Mouse (Mus musculus) limb, embryonic 13.5 days (tissue): ENCODE results near the gene St3gal3. TPM values are rescaled to one million over a fixed set of nuclear protein-coding genes. Genes with fewer than 3 reads are reported as not detected.

Source experiments
- ATAC-seq: fragments of 200-750 bp; cut with Nextera tagmentation; 2 replicates; pipeline ENCODE4 v1.8.0; 2017; ENCODE audit warnings: low read depth, moderate number of reproducible peaks, moderate TSS enrichment; ENCODE audit not compliant: low FRiP score
- H3K27ac ChIP-seq: fragments of 300-500 bp; sonication (generic); 2 replicates; pipeline ENCODE4 v1.5.1; 2015; ENCODE audit warnings: inconsistent platforms, mild to moderate bottlenecking, moderate library complexity
- H3K27me3 ChIP-seq: fragments of 300-500 bp; sonication (generic); 2 replicates; pipeline ENCODE4 v1.6.1; 2015; ENCODE audit warnings: mild to moderate bottlenecking, inconsistent platforms
- H3K36me3 ChIP-seq: fragments of 300-500 bp; sonication (generic); 2 replicates; pipeline ENCODE4 v1.6.1; 2015; ENCODE audit warnings: inconsistent platforms, mild to moderate bottlenecking, moderate library complexity
- H3K4me1 ChIP-seq: fragments of 300-500 bp; sonication (generic); 2 replicates; pipeline ENCODE4 v1.6.1; 2015; ENCODE audit warnings: inconsistent platforms
- H3K4me2 ChIP-seq: fragments of 300-500 bp; sonication (generic); replicated peaks from 2 replicates; pipeline ENCODE4 v1.6.1; 2015; ENCODE audit warnings: inconsistent platforms, mild to moderate bottlenecking, moderate library complexity
- H3K4me3 ChIP-seq: fragments of 300-500 bp; sonication (generic); 2 replicates; pipeline ENCODE4 v1.5.1; 2015; ENCODE audit warnings: moderate library complexity, mild to moderate bottlenecking, inconsistent platforms
- H3K9ac ChIP-seq: fragments of 300-500 bp; sonication (generic); 2 replicates; pipeline ENCODE4 v1.6.1; 2015; ENCODE audit warnings: mild to moderate bottlenecking, inconsistent platforms
- H3K9me3 ChIP-seq: fragments of 300-500 bp; sonication (generic); 2 replicates; pipeline ENCODE4 v1.6.1; 2016; ENCODE audit warnings: inconsistent platforms
- WGBS: fragments of 180-500 bp; shearing (Covaris S2); methylation state at CpG from one replicate; pipeline ENCODE4 v1.1.7; 2015; 5-methylcytosine and 5-hydroxymethylcytosine counted together
- polyA plus RNA-seq: library from polyadenylated mRNA; unstranded; fragments of >200 nt; fragmentation: Nextera tagmentation; extraction: Ambion mirVana; gene quantifications from 2 replicates; pipeline ENCODE4 v1.2.1, GENCODE M21; 2015

Gene St3gal3
- polyA plus RNA-seq, 1 experiment from 2014 or later = 9.8 TPM

GRCm38 (mm10) chr4:118060915-118061530 lies 73.7 kb downstream of the St3gal3 start:
- Histone ChIP-seq H3K36me3 (no peaks in the 10 kb centered on the region), H3K27me3 (no peaks in the 10 kb centered on the region), H3K27ac (no peak overlapping the region), H3K4me1 (peaks cover 46% of the 10 kb centered on the region), H3K9me3 (no peaks in the 10 kb centered on the region), H3K4me3 (no peak overlapping the region), H3K4me2 (no peak overlapping the region), H3K9ac (no peak overlapping the region)
- WGBS = 93% methylated on average over 13 of the region's 13 CpGs
- ATAC-seq = no peak

- Histone ChIP-seq H3K4me2 (no peak overlapping the region), H3K4me1 (peaks cover 54% of the 10 kb centered on the region), H3K9ac (no peak overlapping the region), H3K4me3 (no peak overlapping the region), H3K36me3 (no peaks in the 10 kb centered on the region), H3K27ac (0 out of 2 replicates have a peak overlapping the region, but pooled peaks have one; percentile 28), H3K27me3 (no peaks in the 10 kb centered on the region), H3K9me3 (no peaks in the 10 kb centered on the region)
- 55% methylated on average over 11 of the region's 11 CpGs for WGBS
- ATAC-seq = no peak
Measured at GRCm38 (mm10) chr4:118059816-118060475, 74.8 kb downstream of the St3gal3 start.

- Histone ChIP-seq H3K36me3 (peaks cover 4% of the 10 kb centered on the region; the same call in 1 of the 2 replicates), H3K9me3 (no peaks in the 10 kb centered on the region), H3K4me1 (peaks cover 68% of the 10 kb centered on the region), H3K27me3 (no peaks in the 10 kb centered on the region), H3K4me3 (no peak overlapping the region), H3K27ac (peak overlapping the region; percentile 95), H3K9ac (no peak overlapping the region), H3K4me2 (peak overlapping the region; percentile 31)
- peak; percentile 52; the same call in 1 of the 2 replicates for ATAC-seq
- 17% methylated on average over 12 of the region's 12 CpGs for WGBS
Measured at GRCm38 (mm10) chr4:118058116-118058677, 76.5 kb downstream of the St3gal3 start.

GRCm38 (mm10) chr4:118057076-118057475 lies 77.6 kb downstream of the St3gal3 start:
- no peak overlapping the region for H3K4me2 ChIP-seq
- no peaks in the 10 kb centered on the region for H3K9me3 ChIP-seq
- H3K4me3 ChIP-seq = no peak overlapping the region
- peak overlapping the region; percentile 95; the same call in 1 of the 2 replicates for H3K27ac ChIP-seq
- ATAC-seq = no peak
- WGBS = 27% methylated on average over 2 of the region's 2 CpGs
- H3K36me3 ChIP-seq = peaks cover 4% of the 10 kb centered on the region; the same call in 1 of the 2 replicates
- H3K27me3 ChIP-seq = no peaks in the 10 kb centered on the region
- H3K9ac ChIP-seq = no peak overlapping the region
- peaks cover 66% of the 10 kb centered on the region for H3K4me1 ChIP-seq

- Histone ChIP-seq H3K4me2 (peak overlapping the region; percentile 51), H3K4me1 (peaks cover 62% of the 10 kb centered on the region), H3K9ac (peak overlapping the region; percentile 50), H3K9me3 (no peaks in the 10 kb centered on the region), H3K36me3 (peaks cover 4% of the 10 kb centered on the region; the same call in 1 of the 2 replicates), H3K27ac (peak overlapping the region; percentile 72), H3K4me3 (peak overlapping the region; percentile 20), H3K27me3 (no peaks in the 10 kb centered on the region)
- 32% methylated on average over 8 of the region's 8 CpGs for WGBS
- ATAC-seq = peak; percentile 38
Measured at GRCm38 (mm10) chr4:118054615-118055014, 80.1 kb downstream of the St3gal3 start.

- peaks cover 60% of the 10 kb centered on the region for H3K4me1 ChIP-seq
- H3K27me3 ChIP-seq = no peaks in the 10 kb centered on the region
- H3K9me3 ChIP-seq = no peaks in the 10 kb centered on the region
- H3K9ac ChIP-seq = peak overlapping the region; percentile 50; the same call in 1 of the 2 replicates
- peak overlapping the region; percentile 20 for H3K4me3 ChIP-seq
- peak overlapping the region; percentile 72; the same call in 1 of the 2 replicates for H3K27ac ChIP-seq
- H3K36me3 ChIP-seq = peaks cover 4% of the 10 kb centered on the region; the same call in 1 of the 2 replicates
- no peak for ATAC-seq
- 82% methylated on average over 6 of the region's 6 CpGs for WGBS
- peak overlapping the region; percentile 51 for H3K4me2 ChIP-seq
Measured at GRCm38 (mm10) chr4:118053904-118054303, 80.8 kb downstream of the St3gal3 start.

GRCm38 (mm10) chr4:118049606-118050302 lies 85.0 kb downstream of the St3gal3 start:
- Histone ChIP-seq H3K27ac (no peak overlapping the region), H3K9me3 (no peaks in the 10 kb centered on the region), H3K4me3 (no peak overlapping the region), H3K9ac (no peak overlapping the region), H3K36me3 (peaks cover 4% of the 10 kb centered on the region; the same call in 1 of the 2 replicates), H3K27me3 (no peaks in the 10 kb centered on the region), H3K4me1 (peaks cover 29% of the 10 kb centered on the region), H3K4me2 (no peak overlapping the region)
- no peak for ATAC-seq
- WGBS = 34% methylated on average over 12 of the region's 12 CpGs

- no peaks in the 10 kb centered on the region for H3K36me3 ChIP-seq
- no peak overlapping the region for H3K4me3 ChIP-seq
- no peak for ATAC-seq
- no peaks in the 10 kb centered on the region for H3K27me3 ChIP-seq
- peaks cover 55% of the 10 kb centered on the region for H3K4me1 ChIP-seq
- H3K4me2 ChIP-seq = no peak overlapping the region
- WGBS = 45% methylated on average over 9 of the region's 9 CpGs
- no peaks in the 10 kb centered on the region for H3K9me3 ChIP-seq
- no peak overlapping the region for H3K27ac ChIP-seq
- no peak overlapping the region for H3K9ac ChIP-seq
Measured at GRCm38 (mm10) chr4:118044510-118044909, 90.2 kb downstream of the St3gal3 start.

- ATAC-seq = no peak; the same call in 1 of the 2 replicates
Measured at GRCm38 (mm10) chr4:118043331-118044002, 91.2 kb downstream of the St3gal3 start.

GRCm38 (mm10) chr4:118042671-118043320 lies 91.9 kb downstream of the St3gal3 start:
- Histone ChIP-seq H3K4me1 (peaks cover 56% of the 10 kb centered on the region), H3K27me3 (no peaks in the 10 kb centered on the region), H3K27ac (peak overlapping the region; percentile 66; the same call in 1 of the 2 replicates), H3K4me2 (no peak overlapping the region), H3K9ac (no peak overlapping the region), H3K4me3 (no peak overlapping the region), H3K9me3 (no peaks in the 10 kb centered on the region), H3K36me3 (no peaks in the 10 kb centered on the region)
- peak; percentile 37; the same call in 1 of the 2 replicates for ATAC-seq
- 21% methylated on average over 7 of the region's 7 CpGs for WGBS

More at GRCm38 (mm10) chr4:118043331-118044002, 91.2 kb downstream of the St3gal3 start:
- Histone ChIP-seq H3K4me2 (no peak overlapping the region), H3K9ac (no peak overlapping the region), H3K4me3 (no peak overlapping the region), H3K36me3 (no peaks in the 10 kb centered on the region), H3K9me3 (no peaks in the 10 kb centered on the region), H3K27ac (peak overlapping the region; percentile 66), H3K27me3 (no peaks in the 10 kb centered on the region), H3K4me1 (peaks cover 56% of the 10 kb centered on the region)
- 53% methylated on average over 8 of the region's 8 CpGs for WGBS

- WGBS = 14% methylated on average over 9 of the region's 9 CpGs
- Histone ChIP-seq H3K27ac (peak overlapping the region; percentile 76; the same call in 1 of the 2 replicates), H3K4me3 (no peak overlapping the region), H3K9me3 (no peaks in the 10 kb centered on the region), H3K27me3 (no peaks in the 10 kb centered on the region), H3K4me2 (peak overlapping the region; percentile 12), H3K4me1 (peaks cover 65% of the 10 kb centered on the region), H3K9ac (no peak overlapping the region), H3K36me3 (no peaks in the 10 kb centered on the region)
- ATAC-seq = no peak
Measured at GRCm38 (mm10) chr4:118041145-118041544, 93.6 kb downstream of the St3gal3 start.
